In the genomic region with DNA sequence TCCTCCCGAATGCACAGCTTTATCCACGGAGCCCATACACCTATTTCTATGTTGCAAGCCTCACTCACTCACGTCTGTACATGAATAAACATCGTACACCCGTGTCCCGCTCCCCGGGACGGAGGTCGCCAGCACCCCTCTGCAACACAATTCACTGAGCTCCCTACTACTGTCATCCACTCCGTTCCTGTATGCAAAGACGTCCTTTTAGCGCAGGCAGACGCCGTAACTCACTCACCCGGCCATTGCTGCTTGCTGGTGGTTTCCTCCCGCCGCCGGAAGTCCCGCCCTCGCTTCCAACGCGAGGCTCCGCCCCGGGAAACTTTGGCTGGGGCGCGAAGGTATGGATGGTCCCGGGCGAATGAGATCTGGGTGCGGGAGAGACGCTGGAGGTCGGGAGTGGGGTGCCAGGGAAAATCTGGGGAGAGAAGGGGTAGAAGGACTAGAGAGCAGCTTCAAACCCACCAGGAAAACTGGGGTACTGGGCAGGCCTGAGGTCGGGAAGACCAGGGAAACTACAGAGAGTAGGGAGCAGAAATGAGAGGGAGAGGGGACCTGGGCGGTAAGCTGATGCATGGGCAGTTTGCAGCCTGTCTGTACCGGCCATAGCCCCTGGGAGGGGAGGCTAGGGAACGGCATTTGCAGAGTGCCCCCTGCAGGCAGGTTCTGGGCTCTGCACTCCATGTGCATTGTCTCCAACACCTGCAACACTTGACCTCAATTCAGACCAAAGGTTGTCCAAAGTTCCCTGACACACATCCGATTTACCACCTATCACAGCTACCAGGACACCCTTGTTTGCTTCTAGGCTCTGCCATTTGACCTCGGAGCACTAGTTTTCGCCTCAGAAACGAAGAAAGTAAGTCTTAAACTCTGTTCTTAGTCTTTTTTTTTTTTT, we compare ENCODE assay signal across 8 mouse cellular contexts. TPM values are rescaled to one million over a fixed set of nuclear protein-coding genes. Genes with fewer than 3 reads are reported as not detected.
A peak's percentile ranks its signal among the peaks of the same experiment; 100 is the strongest.
DNase-seq lines count a peak whose midpoint lies in the region; ATAC-seq and TF ChIP-seq lines count a peak whose summit lies in the region.

Mrm2 (minus strand) TSS at position 284 of the 898 bp plus-strand sequence.

- no peaks in the 10 kb centered on the region for H3K9me3 ChIP-seq in heart, embryonic 10.5 days
- no peaks in the 10 kb centered on the region for H3K9me3 ChIP-seq in kidney, embryonic 14.5 days (ENCODE audit: control insufficient read depth, low read length)
- H3K9me3 ChIP-seq in limb, embryonic 15.5 days = no peaks in the 10 kb centered on the region
- no peaks in the 10 kb centered on the region for H3K9me3 ChIP-seq in midbrain, postnatal 0 days (ENCODE audit: low read length)

- H3K27ac ChIP-seq in bone marrow macrophage, adult 2 months (ENCODE audit: insufficient read depth, low read depth, low read length) = peak within 1 kb of the TSS; percentile 51
- H3K27ac ChIP-seq in embryonic fibroblast, embryonic 13.5 days (ENCODE audit: insufficient read depth, low read length) = peak within 1 kb of the TSS; percentile 19; the same call in 1 of the 2 replicates
- peak within 1 kb of the TSS; percentile 90 for H3K27ac ChIP-seq in heart, embryonic 10.5 days
- H3K27ac ChIP-seq in kidney, embryonic 14.5 days (ENCODE audit: low read depth, low read length) = peak within 1 kb of the TSS; percentile 92
- H3K27ac ChIP-seq in limb, embryonic 15.5 days = peak within 1 kb of the TSS; percentile 89
- H3K27ac ChIP-seq in midbrain, postnatal 0 days (ENCODE audit: low read depth, low read length) = peak within 1 kb of the TSS; percentile 73

- peak; percentile 87 to 88 for DNase-seq in B cell, adult 2 months
- DNase-seq in heart, embryonic 10.5 days (ENCODE audit: low spot score) = peak; percentile 94
- DNase-seq in midbrain, postnatal 0 days (ENCODE audit: low spot score) = peak; percentile 72
- peak; percentile 83 to 92 for DNase-seq in spleen, postnatal 10 days (ENCODE audit: low spot score in 2 of 2)

- WGBS in heart, embryonic 10.5 days = 1% methylated on average over 39 of the region's 39 CpGs
- WGBS in kidney, embryonic 14.5 days = 1% methylated on average over 39 of the region's 39 CpGs
- under 1% methylated on average over 39 of the region's 39 CpGs for WGBS in limb, embryonic 15.5 days
- WGBS in midbrain, postnatal 0 days = 1% methylated on average over 39 of the region's 39 CpGs

- peak within 1 kb of the TSS; percentile 87 for H3K4me2 ChIP-seq in kidney, embryonic 14.5 days (replicated peaks; ENCODE audit: low read depth, low read length)
- peak within 1 kb of the TSS; percentile 89 for H3K4me2 ChIP-seq in limb, embryonic 15.5 days
- peak within 1 kb of the TSS; percentile 88 for H3K4me2 ChIP-seq in midbrain, postnatal 0 days (ENCODE audit: low read depth, low read length, poor library complexity, severe bottlenecking)

- peaks cover 2% of the 10 kb centered on the region for H3K4me1 ChIP-seq in bone marrow macrophage, adult 2 months (ENCODE audit: control insufficient read depth, insufficient read depth, low read length)
- 0 out of 2 replicates have a peak, but pooled peaks cover 2% of the 10 kb centered on the region for H3K4me1 ChIP-seq in embryonic fibroblast, embryonic 13.5 days (ENCODE audit: control insufficient read depth, insufficient read depth, low read length)
- peaks cover 14% of the 10 kb centered on the region for H3K4me1 ChIP-seq in heart, embryonic 10.5 days
- H3K4me1 ChIP-seq in kidney, embryonic 14.5 days (ENCODE audit: control insufficient read depth, insufficient read depth, low read length) = peaks cover 6% of the 10 kb centered on the region; the same call in 1 of the 2 replicates
- H3K4me1 ChIP-seq in limb, embryonic 15.5 days = peaks cover 17% of the 10 kb centered on the region
- peaks cover 7% of the 10 kb centered on the region for H3K4me1 ChIP-seq in midbrain, postnatal 0 days (ENCODE audit: insufficient read depth, low read length)

- peak within 1 kb of the TSS; percentile 85 for H3K9ac ChIP-seq in kidney, embryonic 14.5 days (ENCODE audit: low read depth, low read length)
- peak within 1 kb of the TSS; percentile 65 for H3K9ac ChIP-seq in limb, embryonic 15.5 days
- H3K9ac ChIP-seq in midbrain, postnatal 0 days (replicated peaks; ENCODE audit: low read length, poor library complexity, severe bottlenecking) = peak within 1 kb of the TSS; percentile 68

- TF ChIP-seq POLR2A in bone marrow macrophage, adult 2 months (IDR thresholded peaks at IDR 0.05; ENCODE audit: borderline replicate concordance, low read depth, low read length) = no peak
- peak; percentile 94 for TF ChIP-seq POLR2A in embryonic fibroblast, embryonic 13.5 days (IDR thresholded peaks at IDR 0.05; ENCODE audit: low read depth, low read length)

- ATAC-seq in kidney, embryonic 14.5 days (ENCODE audit: low FRiP score, low TSS enrichment) = peak; percentile 91
- peak; percentile 68 for ATAC-seq in limb, embryonic 15.5 days (ENCODE audit: insufficient number of reproducible peaks, low FRiP score, low TSS enrichment, low read depth)
- ATAC-seq in midbrain, postnatal 0 days (ENCODE audit: low FRiP score) = peak; percentile 74

- H3K36me3 ChIP-seq in heart, embryonic 10.5 days = peaks cover 41% of the 10 kb centered on the region
- H3K36me3 ChIP-seq in kidney, embryonic 14.5 days (ENCODE audit: control insufficient read depth, insufficient read depth, low read length) = peaks cover 14% of the 10 kb centered on the region
- H3K36me3 ChIP-seq in limb, embryonic 15.5 days = peaks cover 19% of the 10 kb centered on the region
- peaks cover 10% of the 10 kb centered on the region for H3K36me3 ChIP-seq in midbrain, postnatal 0 days (ENCODE audit: insufficient read depth, low read length)

- peak within 1 kb of the TSS; percentile 82 for H3K4me3 ChIP-seq in bone marrow macrophage, adult 2 months (ENCODE audit: insufficient read depth, low read length)
- H3K4me3 ChIP-seq in embryonic fibroblast, embryonic 13.5 days (ENCODE audit: insufficient read depth, low read length) = peak within 1 kb of the TSS; percentile 68
- H3K4me3 ChIP-seq in heart, embryonic 10.5 days = peak within 1 kb of the TSS; percentile 80
- H3K4me3 ChIP-seq in kidney, embryonic 14.5 days (ENCODE audit: low read length) = peak within 1 kb of the TSS; percentile 75
- H3K4me3 ChIP-seq in limb, embryonic 15.5 days = peak within 1 kb of the TSS; percentile 55
- peak within 1 kb of the TSS; percentile 52 for H3K4me3 ChIP-seq in midbrain, postnatal 0 days (ENCODE audit: low read depth, low read length)

- H3K27me3 ChIP-seq in heart, embryonic 10.5 days (ENCODE audit: insufficient read depth, poor library complexity, severe bottlenecking) = no peaks in the 10 kb centered on the region
- H3K27me3 ChIP-seq in kidney, embryonic 14.5 days (ENCODE audit: control insufficient read depth, insufficient read depth, low read length) = no peaks in the 10 kb centered on the region
- H3K27me3 ChIP-seq in limb, embryonic 15.5 days = no peaks in the 10 kb centered on the region
- no peaks in the 10 kb centered on the region for H3K27me3 ChIP-seq in midbrain, postnatal 0 days (ENCODE audit: insufficient read depth, low read length)

- peak; percentile 98 for TF ChIP-seq CTCF in bone marrow macrophage, adult 2 months (IDR thresholded peaks at IDR 0.05; ENCODE audit: low read depth, low read length)
- TF ChIP-seq CTCF in embryonic fibroblast, embryonic 13.5 days (IDR thresholded peaks at IDR 0.05; ENCODE audit: borderline replicate concordance, insufficient read depth, low read length) = peak; percentile 75
- peak; percentile 79 for TF ChIP-seq CTCF in midbrain, postnatal 0 days (IDR thresholded peaks at IDR 0.05)

RNA-seq across cellular contexts. Expression of gene Mrm2, which starts in this region (rescaled TPM):
- polyA plus RNA-seq in bone marrow macrophage, adult 2 months (2012; ENCODE audit: insufficient read depth, insufficient read length, missing spikeins) = 6.5 and 8.6 TPM in 2 replicates
- polyA plus RNA-seq in embryonic fibroblast, embryonic 13.5 days (2011; ENCODE audit: insufficient read length, low read depth, missing spikeins) = 5.1 and 8.3 TPM in 2 replicates
- polyA plus RNA-seq in heart, embryonic 10.5 days (2016; fragmentation: Nextera tagmentation; extraction: Ambion mirVana) = 15.4 and 18.8 TPM in 2 replicates
- 19.5 and 22.0 TPM in 2 replicates for polyA plus RNA-seq in kidney, embryonic 14.5 days (2014; fragmentation: Nextera tagmentation; extraction: Ambion mirVana)
- polyA plus RNA-seq in limb, embryonic 15.5 days (2015; fragmentation: Nextera tagmentation; extraction: Ambion mirVana) = 19.6 and 20.2 TPM in 2 replicates
- total RNA-seq in midbrain, postnatal 0 days (2014; rRNA removed) = 9.9 and 15.1 TPM in 2 replicates
- polyA plus RNA-seq in midbrain, postnatal 0 days (2015; fragmentation: Nextera tagmentation; extraction: Ambion mirVana) = 14.7 and 16.2 TPM in 2 replicates

Comparison
In these comparisons a context has a peak if more than half of its experiments do, and no peak if none do; other contexts are left out.
1. Peak in every context shown above with its lines: DNase-seq, ATAC-seq, H3K4me3 ChIP-seq and H3K27ac ChIP-seq.
2. H3K27ac ChIP-seq: peak in every context shown above with its lines; median percentile 92 in kidney, embryonic 14.5 days; 90 in heart, embryonic 10.5 days; 89 in limb, embryonic 15.5 days; 73 in midbrain, postnatal 0 days; 51 in bone marrow macrophage, adult 2 months; 19 in embryonic fibroblast, embryonic 13.5 days.